39 mouse cellular contexts compared by ENCODE assay signal in the genomic region with DNA sequence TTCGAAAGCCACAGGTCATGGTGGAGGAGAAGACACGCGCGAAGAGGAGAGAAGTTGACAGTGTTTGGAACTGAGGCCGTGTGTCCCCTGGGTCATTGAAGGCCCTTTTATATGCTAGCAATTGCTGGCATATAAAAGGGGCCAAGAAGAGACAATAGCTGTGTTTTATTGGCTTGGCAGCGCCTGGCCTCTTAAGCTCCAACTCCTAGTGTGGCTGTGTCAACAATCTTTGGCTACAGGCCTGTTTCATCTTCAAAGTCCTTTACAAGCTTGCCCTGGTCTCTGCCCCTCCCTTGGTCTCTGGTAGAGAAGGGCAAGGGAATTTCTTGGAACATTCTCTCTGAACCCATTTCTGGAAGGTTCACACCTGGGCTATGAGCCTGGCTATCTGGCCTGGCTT. TPM values are rescaled to one million over a fixed set of nuclear protein-coding genes. Genes with fewer than 3 reads are reported as not detected.
A peak's percentile ranks its signal among the peaks of the same experiment; 100 is the strongest.
DNase-seq lines count a peak whose midpoint lies in the region; ATAC-seq lines count a peak whose summit lies in the region.
"Had no signal": no experiment of that assay in that cellular context is flagged by ENCODE, and none has a peak within 500 bp of the region (broad histone marks: within the 10 kb centered on the region; RNA-seq: fewer than 3 reads in every experiment).

A gene (minus strand): TSS at position 82 of the 400 bp plus-strand sequence.

- H3K4me3 ChIP-seq in lung, embryonic 16.5 days (ENCODE audit: low read length) = no peak within 1 kb of the TSS
- H3K4me3 ChIP-seq: embryonic facial prominence, embryonic 12.5 days; heart, embryonic 10.5 days; heart, embryonic 15.5 days; hindbrain, embryonic 13.5 days; kidney, embryonic 15.5 days; layer of hippocampus, adult 2 months; limb, embryonic 10.5 days; limb, embryonic 15.5 days; liver, embryonic 13.5 days; lung, embryonic 15.5 days; megakaryocyte, embryonic 14.5 days had no signal

- H3K9ac ChIP-seq in lung, embryonic 16.5 days (ENCODE audit: low read length) = no peak within 1 kb of the TSS
- H3K9ac ChIP-seq: embryonic facial prominence, embryonic 12.5 days; heart, embryonic 15.5 days; hindbrain, embryonic 13.5 days; kidney, embryonic 15.5 days; limb, embryonic 15.5 days; liver, embryonic 13.5 days; lung, embryonic 15.5 days had no signal

- no peak for DNase-seq in lung, postnatal 4 days
- peak; percentile 63 for DNase-seq in brain, adult 2 months (ENCODE audit: low read depth, low spot score)
- peak; percentile 43 for DNase-seq in lung, postnatal 36 days
- no peak for DNase-seq in gastrocnemius, postnatal 36 days
- no peak for DNase-seq in layer of hippocampus, postnatal 36 days
- DNase-seq: adrenal gland, adult 8-10 months; cerebellum, adult 11-12 months; cerebellum, adult 9-11 months; embryo, embryonic 11 days; gastrocnemius, postnatal 14 days; heart, adult 11 months; kidney, adult 18-20 months; kidney, postnatal 25 days; liver, embryonic 13.5 days; thymus, postnatal 25 days had no signal

- H3K4me2 ChIP-seq in lung, embryonic 16.5 days (ENCODE audit: low read depth, low read length) = no peak within 1 kb of the TSS
- H3K4me2 ChIP-seq: embryonic facial prominence, embryonic 12.5 days; heart, embryonic 15.5 days; hindbrain, embryonic 13.5 days; kidney, embryonic 15.5 days; limb, embryonic 15.5 days; liver, embryonic 13.5 days; lung, embryonic 15.5 days had no signal

- no peaks in the 10 kb centered on the region for H3K27me3 ChIP-seq in lung, embryonic 16.5 days (ENCODE audit: control insufficient read depth, insufficient read depth, low read depth, low read length)
- H3K27me3 ChIP-seq: embryonic facial prominence, embryonic 12.5 days; hindbrain, embryonic 13.5 days; kidney, embryonic 15.5 days; limb, embryonic 15.5 days; liver, embryonic 13.5 days; lung, embryonic 15.5 days had no signal

- WGBS in lung, embryonic 16.5 days = 60% methylated on average over 6 of the region's 6 CpGs

- peaks cover 6% of the 10 kb centered on the region; the same call in 1 of the 2 replicates for H3K4me1 ChIP-seq in lung, embryonic 16.5 days (replicated peaks; ENCODE audit: control insufficient read depth, insufficient read depth, low read length)
- H3K4me1 ChIP-seq: embryonic facial prominence, embryonic 12.5 days; hindbrain, embryonic 13.5 days; liver, embryonic 13.5 days; megakaryocyte, embryonic 14.5 days had no signal

- intact Hi-C loops in gastrocnemius, postnatal 36 days (cut with DNase I) = no loop called here

- no peaks in the 10 kb centered on the region for H3K36me3 ChIP-seq in lung, embryonic 16.5 days (ENCODE audit: control insufficient read depth, insufficient read depth, low read length)
- H3K36me3 ChIP-seq: embryonic facial prominence, embryonic 12.5 days; heart, embryonic 10.5 days; heart, embryonic 15.5 days; hindbrain, embryonic 13.5 days; kidney, embryonic 15.5 days; limb, embryonic 10.5 days; limb, embryonic 15.5 days; liver, embryonic 13.5 days; lung, embryonic 15.5 days had no signal

- H3K27ac ChIP-seq in lung, embryonic 16.5 days (ENCODE audit: low read length) = no peak within 1 kb of the TSS
- H3K27ac ChIP-seq: embryonic facial prominence, embryonic 12.5 days; heart, embryonic 10.5 days; heart, embryonic 15.5 days; hindbrain, embryonic 13.5 days; kidney, embryonic 15.5 days; layer of hippocampus, adult 2 months; limb, embryonic 10.5 days; limb, embryonic 15.5 days; liver, embryonic 13.5 days; lung, embryonic 15.5 days had no signal

- peak; percentile 41; the same call in 1 of the 2 replicates for ATAC-seq in lung, embryonic 16.5 days (ENCODE audit: low read depth)
- no peak for ATAC-seq in inflammation-experienced regulatory T-cells, adult 6 months
- ATAC-seq: forebrain, embryonic 14.5 days had no signal

- no peaks in the 10 kb centered on the region for H3K9me3 ChIP-seq in lung, embryonic 16.5 days (ENCODE audit: control insufficient read depth, low read length)
- H3K9me3 ChIP-seq: embryonic facial prominence, embryonic 12.5 days; heart, embryonic 10.5 days; heart, embryonic 15.5 days; hindbrain, embryonic 13.5 days; kidney, embryonic 15.5 days; limb, embryonic 10.5 days; limb, embryonic 15.5 days; liver, embryonic 13.5 days; lung, embryonic 15.5 days; megakaryocyte, embryonic 14.5 days had no signal

RNA-seq across cellular contexts. Expression of the gene that starts here (rescaled TPM):
- not detected in 2 replicates for polyA plus RNA-seq in lung, embryonic 16.5 days (2015; fragmentation: Nextera tagmentation; extraction: Ambion mirVana)
- polyA plus RNA-seq in inflammation-experienced regulatory T-cells, adult 6 months (2017; shearing (Covaris generic)) = 10 to 100 TPM in 2 of 3 experiments, 1 to 10 TPM in 1; 5.2 to 26.1 (median 13.0) TPM
- not detected for total RNA-seq in gastrocnemius, postnatal 36 days (2021)
- not detected for total RNA-seq in layer of hippocampus, postnatal 36 days (2021)
- total RNA-seq: adrenal gland, adult 8-10 months; adrenal gland, postnatal 4 days; CH12.LX; ES-E14; heart, postnatal 25 days; layer of hippocampus, adult 2 months; layer of hippocampus, postnatal 25 days; left cerebral cortex, postnatal 10 days; monocyte, adult 5-6 weeks had no signal
- polyA plus RNA-seq: C2C12; embryonic facial prominence, embryonic 12.5 days; forebrain, embryonic 14.5 days; heart, embryonic 10.5 days; heart, embryonic 15.5 days; hindbrain, embryonic 13.5 days; intestine, embryonic 14.5 days; kidney, embryonic 15.5 days; limb, embryonic 10.5 days; liver, embryonic 13.5 days; lung, embryonic 15.5 days; neural tube, embryonic 14.5 days; stomach, embryonic 16.5 days had no signal

Comparison
In these comparisons a context has a peak if more than half of its experiments do, and no peak if none do; other contexts are left out.
1. DNase-seq: peak in brain, adult 2 months (single experiment) and lung, postnatal 36 days (single experiment); none in lung, postnatal 4 days (0 of 2), gastrocnemius, postnatal 36 days (0 of 2) and layer of hippocampus, postnatal 36 days (0 of 2).
2. Peak in ATAC-seq in lung, embryonic 16.5 days; RNA of the gene not detected or under 1 TPM.